Mouse (Mus musculus): ENCODE data around the gene Robo3. TPM values are rescaled to one million over a fixed set of nuclear protein-coding genes. Genes with fewer than 3 reads are reported as not detected.

The Robo3 gene
- not detected for polyA plus RNA-seq (2015; fragmentation: Illumina TruSeq; extraction: RNeasy Lipid Tissue Mini Kit (QIAGEN cat#74804); ENCODE audit: insufficient read depth, low replicate concordance)

DNA sequence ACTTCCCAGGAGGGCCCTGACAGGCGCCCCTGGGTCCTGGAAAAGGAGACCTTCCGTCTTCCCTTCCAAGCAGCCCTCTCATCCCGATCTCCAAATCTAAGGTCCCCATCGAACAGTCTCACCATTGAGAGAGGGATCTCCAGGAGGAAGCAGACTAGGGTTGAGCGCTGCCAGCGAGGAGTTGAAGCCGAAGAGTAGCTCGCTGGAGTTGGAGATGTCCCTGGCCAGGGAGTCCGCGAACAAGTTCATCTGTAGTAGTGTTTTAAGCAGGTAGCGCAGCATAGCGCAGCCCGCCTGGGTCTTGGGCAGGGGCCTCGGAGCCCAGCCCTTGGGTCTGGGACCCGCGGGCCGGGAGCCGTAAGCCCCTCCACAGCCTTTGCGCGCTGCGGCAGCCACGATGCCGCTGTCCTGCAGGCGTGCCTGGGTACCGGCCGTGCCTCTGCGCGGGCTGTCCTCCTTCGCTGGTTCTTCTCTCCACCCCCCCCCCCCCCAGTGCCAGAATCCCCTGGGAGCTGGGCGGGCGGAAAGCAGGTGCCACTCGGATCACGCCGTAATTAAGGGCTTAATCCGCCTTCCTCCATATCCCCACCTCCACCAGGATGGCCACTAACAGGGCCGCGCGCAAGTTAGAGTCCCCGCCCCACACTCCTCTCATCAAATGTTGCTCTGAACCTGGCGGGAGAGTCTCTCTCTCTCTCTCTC, at the start of gene Robo3:
TSS of gene Robo3 (minus strand) at position 527 of the 702 bp plus-strand sequence.

DNA sequence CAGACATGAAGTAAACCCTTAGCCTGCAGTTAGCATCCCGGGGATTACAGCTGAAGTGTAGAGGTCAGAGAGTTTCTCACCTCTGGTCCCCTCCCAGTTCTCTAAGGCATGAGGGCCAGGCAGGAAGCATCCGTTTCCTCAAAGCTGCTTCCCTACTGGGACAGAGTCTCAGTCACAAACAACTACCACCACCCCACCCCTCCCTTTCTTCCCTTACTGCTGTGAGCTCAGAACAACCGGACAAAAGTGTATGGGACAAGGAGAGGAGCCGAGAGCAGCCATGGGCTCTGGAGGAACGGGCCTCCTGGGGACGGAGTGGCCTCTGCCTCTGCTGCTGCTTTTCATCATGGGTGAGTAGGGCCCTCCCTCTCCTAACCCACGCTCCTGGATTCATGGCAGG, 31.2 kb downstream of the Robo3 start, which contains the start of gene Robo4:
TSS of gene Robo4 (plus strand) at position 96 of the 400 bp plus-strand sequence.

DNA sequence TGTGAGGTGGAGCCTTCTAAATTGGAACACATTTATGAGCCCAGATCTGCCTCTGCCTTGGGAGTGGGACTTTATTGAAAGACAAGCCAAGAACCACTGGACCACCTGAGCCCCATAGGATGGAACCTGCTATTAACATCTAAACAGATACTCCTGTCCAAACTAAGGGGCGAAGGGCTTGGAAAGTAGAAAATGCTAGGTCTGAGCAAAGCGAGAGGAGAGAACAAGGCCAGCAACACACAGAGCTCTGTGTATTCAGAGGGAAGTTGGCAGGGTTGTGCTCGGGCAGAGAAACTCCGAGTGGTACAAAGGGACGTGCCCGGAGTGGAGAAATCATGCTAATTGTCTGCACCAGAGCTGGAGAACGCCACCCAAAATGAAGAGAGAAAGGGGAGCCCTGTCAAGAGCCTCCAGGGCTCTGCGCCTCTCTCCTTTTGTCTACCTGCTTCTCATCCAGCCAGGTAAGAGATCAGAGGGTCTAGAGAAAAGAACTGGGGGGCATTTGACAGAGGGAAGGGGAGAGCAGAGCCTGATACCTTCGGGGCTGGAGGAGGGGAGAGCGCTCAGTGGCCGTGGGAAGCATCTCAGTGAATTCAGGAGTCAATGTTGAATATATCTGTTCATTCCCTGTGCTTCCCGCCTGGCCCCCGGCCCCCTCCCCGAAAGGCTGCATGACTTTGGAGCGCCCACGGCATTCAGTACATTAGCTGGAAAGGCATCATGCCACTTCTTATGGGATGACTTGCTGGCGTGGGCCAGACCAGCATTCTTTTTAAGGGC, 65.6 kb downstream of the Robo3 start, which contains the start of gene Hepacam:
TSS of gene Hepacam (plus strand) at position 51 of the 780 bp plus-strand sequence.

Other genes starting within 250 kb of the Robo3 start
- gene Tmem218, start 225.0 kb downstream of the Robo3 start, polyA plus RNA-seq (2015; fragmentation: Illumina TruSeq; extraction: RNeasy Lipid Tissue Mini Kit (QIAGEN cat#74804); ENCODE audit: insufficient read depth, low replicate concordance) = 3.7 TPM
- gene Slc37a2, start 177.5 kb downstream of the Robo3 start, polyA plus RNA-seq (2015; fragmentation: Illumina TruSeq; extraction: RNeasy Lipid Tissue Mini Kit (QIAGEN cat#74804); ENCODE audit: insufficient read depth, low replicate concordance) = 26.9 TPM
- 8.6 TPM for gene Ccdc15, start 84.8 kb downstream of the Robo3 start, polyA plus RNA-seq (2015; fragmentation: Illumina TruSeq; extraction: RNeasy Lipid Tissue Mini Kit (QIAGEN cat#74804); ENCODE audit: insufficient read depth, low replicate concordance)
- not detected for gene Hepacam, start 65.9 kb downstream of the Robo3 start, polyA plus RNA-seq (2015; fragmentation: Illumina TruSeq; extraction: RNeasy Lipid Tissue Mini Kit (QIAGEN cat#74804); ENCODE audit: insufficient read depth, low replicate concordance)
- 5.1 TPM for gene Robo4, start 31.3 kb downstream of the Robo3 start, polyA plus RNA-seq (2015; fragmentation: Illumina TruSeq; extraction: RNeasy Lipid Tissue Mini Kit (QIAGEN cat#74804); ENCODE audit: insufficient read depth, low replicate concordance)
- gene Msantd2, start 56.1 kb upstream of the Robo3 start, polyA plus RNA-seq (2015; fragmentation: Illumina TruSeq; extraction: RNeasy Lipid Tissue Mini Kit (QIAGEN cat#74804); ENCODE audit: insufficient read depth, low replicate concordance) = 82.8 TPM
- 20.3 TPM for gene Esam, start 94.8 kb upstream of the Robo3 start, polyA plus RNA-seq (2015; fragmentation: Illumina TruSeq; extraction: RNeasy Lipid Tissue Mini Kit (QIAGEN cat#74804); ENCODE audit: insufficient read depth, low replicate concordance)
- 4.5 TPM for gene Vsig2, start 106.0 kb upstream of the Robo3 start, polyA plus RNA-seq (2015; fragmentation: Illumina TruSeq; extraction: RNeasy Lipid Tissue Mini Kit (QIAGEN cat#74804); ENCODE audit: insufficient read depth, low replicate concordance)
- gene Nrgn, start 119.7 kb upstream of the Robo3 start, polyA plus RNA-seq (2015; fragmentation: Illumina TruSeq; extraction: RNeasy Lipid Tissue Mini Kit (QIAGEN cat#74804); ENCODE audit: insufficient read depth, low replicate concordance) = 2.5 TPM
- gene Siae, start 122.5 kb upstream of the Robo3 start, polyA plus RNA-seq (2015; fragmentation: Illumina TruSeq; extraction: RNeasy Lipid Tissue Mini Kit (QIAGEN cat#74804); ENCODE audit: insufficient read depth, low replicate concordance) = 18.9 TPM
- 3.2 TPM for gene Spa17, start 180.5 kb upstream of the Robo3 start, polyA plus RNA-seq (2015; fragmentation: Illumina TruSeq; extraction: RNeasy Lipid Tissue Mini Kit (QIAGEN cat#74804); ENCODE audit: insufficient read depth, low replicate concordance)
- gene Tbrg1, start 224.1 kb upstream of the Robo3 start, polyA plus RNA-seq (2015; fragmentation: Illumina TruSeq; extraction: RNeasy Lipid Tissue Mini Kit (QIAGEN cat#74804); ENCODE audit: insufficient read depth, low replicate concordance) = 72.9 TPM
- not detected for gene Panx3, start 236.0 kb upstream of the Robo3 start, polyA plus RNA-seq (2015; fragmentation: Illumina TruSeq; extraction: RNeasy Lipid Tissue Mini Kit (QIAGEN cat#74804); ENCODE audit: insufficient read depth, low replicate concordance)